Mouse (Mus musculus) layer of hippocampus, postnatal 25 days (tissue): ENCODE results near the gene Stk39. TPM values are rescaled to one million over a fixed set of nuclear protein-coding genes. Genes with fewer than 3 reads are reported as not detected.

Source experiments
- DNase-seq, 2 experiments: peaks; one replicate each; pipeline ENCODE4 v3.0.0; 2022; ENCODE audit warnings: mixed read lengths in 2 of 2, low spot score in 1 of 2; ENCODE audit errors: extremely low spot score in 1 of 2
- total RNA-seq, 2 experiments: library from RNA; stranded (reverse); gene quantifications; 2 replicates each; pipeline ENCODE4 v1.2.3; 2021

Gene Stk39
- total RNA-seq, 2 experiments from 2014 or later = 57.8 to 62.4 TPM

- peak in 1 of 2 experiments; percentile 69 for DNase-seq
Observed at GRCm38 (mm10) chr2:68350621-68351020, 121.4 kb downstream of the Stk39 start.

- peak; percentile 72 to 95 for DNase-seq
Observed at GRCm38 (mm10) chr2:68349593-68350383, 122.3 kb downstream of the Stk39 start.

- no peak for DNase-seq
Observed at GRCm38 (mm10) chr2:68348966-68349365, 123.1 kb downstream of the Stk39 start.

GRCm38 (mm10) chr2:68346606-68347237, 125.3 kb downstream of the Stk39 start:
- no peak for DNase-seq

GRCm38 (mm10) chr2:68345269-68345668, 126.8 kb downstream of the Stk39 start:
- no peak for DNase-seq

- DNase-seq = no peak
Observed at GRCm38 (mm10) chr2:68343751-68344150, 128.3 kb downstream of the Stk39 start.

GRCm38 (mm10) chr2:68342122-68342646, 129.9 kb downstream of the Stk39 start:
- DNase-seq = no peak

- no peak for DNase-seq
Observed at GRCm38 (mm10) chr2:68336913-68337312, 135.2 kb downstream of the Stk39 start.

GRCm38 (mm10) chr2:68334945-68335344, 137.1 kb downstream of the Stk39 start:
- DNase-seq = no peak

GRCm38 (mm10) chr2:68325306-68325705, 146.8 kb downstream of the Stk39 start:
- DNase-seq = no peak

GRCm38 (mm10) chr2:68321230-68321629, 150.8 kb downstream of the Stk39 start:
- DNase-seq = no peak

GRCm38 (mm10) chr2:68320670-68321069, 151.4 kb downstream of the Stk39 start:
- DNase-seq = peak in 1 of 2 experiments; percentile 18

GRCm38 (mm10) chr2:68318452-68318851, 153.6 kb downstream of the Stk39 start:
- DNase-seq = no peak

GRCm38 (mm10) chr2:68317895-68318294, 154.2 kb downstream of the Stk39 start:
- DNase-seq = no peak

- no peak for DNase-seq
Observed at GRCm38 (mm10) chr2:68317452-68317851, 154.6 kb downstream of the Stk39 start.

- DNase-seq = no peak
Observed at GRCm38 (mm10) chr2:68315258-68315657, 156.8 kb downstream of the Stk39 start.

GRCm38 (mm10) chr2:68310121-68310520, 161.9 kb downstream of the Stk39 start:
- peak in 1 of 2 experiments; percentile 27 for DNase-seq

GRCm38 (mm10) chr2:68306519-68306918, 165.5 kb downstream of the Stk39 start:
- DNase-seq = no peak

- DNase-seq = no peak
Observed at GRCm38 (mm10) chr2:68304771-68305460, 167.2 kb downstream of the Stk39 start.

- DNase-seq = peak in 1 of 2 experiments; percentile 29
Observed at GRCm38 (mm10) chr2:68301811-68302542, 170.1 kb downstream of the Stk39 start.
